Mouse (Mus musculus): ENCODE measurements around the gene Gse1.
A peak's percentile ranks its signal among the peaks of the same experiment; 100 is the strongest.

Gse1 gene

DNA sequence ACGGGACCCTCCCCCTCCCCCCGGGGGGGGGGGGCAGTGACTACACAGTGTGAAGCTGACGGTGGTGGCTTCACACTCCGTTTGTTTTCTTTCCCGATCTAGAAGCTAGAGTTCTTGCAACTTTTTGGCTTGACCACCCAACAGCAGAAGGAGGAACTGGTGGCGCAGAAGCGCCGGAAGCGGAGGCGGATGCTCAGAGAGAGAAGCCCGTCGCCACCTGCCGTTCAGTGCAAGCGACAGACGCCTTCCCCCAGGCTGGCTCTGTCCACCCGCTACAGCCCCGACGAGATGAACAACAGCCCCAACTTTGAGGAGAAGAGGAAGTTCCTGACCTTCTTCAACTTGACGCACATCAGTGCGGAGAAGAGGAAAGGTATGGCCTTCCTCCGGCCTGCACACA, 344.3 kb downstream of the Gse1 start:
- DNase-seq (ENCODE audit: low spot score in 2 of 2), result peak; percentile 81 to 83

DNA sequence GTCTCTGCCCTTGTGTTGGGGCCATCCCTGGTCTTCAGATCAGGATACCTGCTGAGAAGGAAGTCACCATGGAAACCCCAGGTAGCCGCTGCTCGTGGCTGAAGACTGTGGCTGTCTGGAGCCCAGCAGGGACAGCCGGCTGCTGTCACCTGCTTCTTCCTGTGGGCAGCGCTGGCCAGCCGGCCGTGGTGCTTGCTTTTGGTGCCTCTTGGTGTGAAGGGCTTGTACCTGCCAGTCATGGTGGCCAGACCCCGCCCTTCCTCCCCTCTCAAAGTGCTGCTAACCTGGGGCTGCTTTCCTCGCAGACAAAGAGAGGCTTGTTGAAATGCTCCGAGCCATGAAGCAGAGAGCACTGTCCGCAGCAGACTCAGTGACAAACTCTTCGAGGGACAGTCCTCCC, 345.6 kb downstream of the Gse1 start:
- no peak for DNase-seq (ENCODE audit: low spot score in 2 of 2)

DNA sequence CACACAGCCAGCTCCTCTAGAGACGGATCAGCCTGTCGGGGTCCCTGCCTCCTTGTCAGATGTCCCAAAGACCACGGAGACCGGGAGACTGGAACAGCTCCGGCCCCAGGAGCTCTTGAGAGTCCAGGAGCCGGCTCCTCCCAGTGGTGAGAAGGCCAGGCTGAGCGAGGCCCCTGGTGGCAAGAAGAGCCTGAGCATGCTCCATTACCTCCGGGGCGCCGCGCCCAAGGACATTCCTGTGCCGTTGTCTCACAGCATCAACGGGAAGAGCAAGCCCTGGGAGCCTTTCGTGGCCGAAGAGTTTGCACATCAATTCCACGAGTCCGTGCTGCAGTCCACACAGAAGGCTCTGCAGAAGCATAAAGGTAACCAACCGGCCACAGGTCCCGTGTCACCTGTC, 346.7 kb downstream of the Gse1 start:
- no peak for DNase-seq (ENCODE audit: low spot score in 2 of 2)

DNA sequence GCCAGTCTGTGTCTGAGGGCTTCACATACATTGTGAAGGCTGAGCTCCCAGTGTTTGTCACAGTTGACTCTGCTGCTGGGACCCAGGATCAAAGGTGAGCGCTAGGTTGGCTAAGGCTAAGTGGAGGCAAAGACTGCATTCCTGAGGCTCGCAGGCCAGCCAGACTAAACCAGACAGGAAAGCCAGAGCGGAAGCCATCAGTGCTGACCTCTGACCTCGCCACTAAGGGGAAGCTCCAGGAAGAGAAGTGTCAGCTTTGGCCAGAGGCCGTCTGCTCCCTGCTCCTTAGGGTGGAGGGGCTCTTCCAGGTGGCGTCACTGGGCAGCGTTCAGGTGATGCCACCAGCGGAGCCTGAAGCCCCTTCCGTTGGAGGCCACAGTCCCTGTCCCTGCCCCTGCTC, 347.5 kb downstream of the Gse1 start:
- peak in 1 of 2 experiments; percentile 51 for DNase-seq (ENCODE audit: low spot score in 2 of 2)

DNA sequence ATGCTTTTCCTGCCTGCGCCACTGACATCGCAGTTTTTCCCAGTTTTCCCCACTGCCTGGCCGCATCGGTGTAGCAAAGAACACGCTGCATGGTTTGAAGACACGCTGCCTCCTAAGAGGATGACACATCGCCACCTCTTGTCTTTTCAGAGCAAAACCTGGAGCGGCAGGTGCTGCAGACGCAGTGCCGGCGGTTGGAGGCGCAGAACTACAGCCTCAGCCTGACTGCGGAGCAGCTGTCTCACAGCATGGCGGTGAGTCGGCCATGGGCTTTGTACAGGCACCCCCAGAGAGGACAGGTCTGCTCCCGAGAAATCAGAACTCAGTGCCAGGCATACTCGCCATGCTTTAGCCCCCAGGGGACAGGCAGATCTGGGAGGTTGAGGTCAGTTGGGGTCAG, 349.6 kb downstream of the Gse1 start:
- DNase-seq (ENCODE audit: low spot score in 2 of 2), result no peak

DNA sequence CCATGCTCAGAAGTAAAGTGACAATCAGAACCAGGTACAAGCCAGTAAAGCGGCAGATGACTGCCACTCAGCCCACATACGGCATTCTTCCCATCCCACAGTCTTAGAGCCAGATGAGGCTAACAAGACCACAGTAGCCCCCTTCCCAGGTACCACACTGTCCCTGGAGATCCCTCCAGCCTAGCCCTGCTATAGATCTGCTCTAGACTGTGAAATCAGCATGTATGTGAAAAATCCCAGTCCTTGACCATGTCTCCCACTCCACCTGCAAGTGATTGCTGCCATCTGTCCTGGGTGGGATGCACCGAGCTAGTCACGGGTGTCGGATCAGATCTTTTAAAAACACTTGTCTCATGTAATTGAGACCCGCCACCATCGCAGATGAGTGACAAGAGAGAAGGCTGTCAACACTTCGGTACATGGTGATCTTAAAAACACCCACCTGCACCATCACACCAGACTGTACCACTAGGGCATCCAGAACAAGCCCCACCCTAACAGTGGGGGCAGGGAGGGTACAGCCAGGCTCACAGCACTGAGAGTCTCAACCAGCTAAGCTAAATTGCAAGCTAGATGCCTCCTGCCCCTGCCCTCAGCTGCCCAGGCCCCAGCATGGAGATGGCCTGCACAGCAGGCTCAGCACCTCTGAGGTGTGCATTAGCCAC, 352.2 kb downstream of the Gse1 start:
- no peak for DNase-seq (ENCODE audit: low spot score in 2 of 2)

DNA sequence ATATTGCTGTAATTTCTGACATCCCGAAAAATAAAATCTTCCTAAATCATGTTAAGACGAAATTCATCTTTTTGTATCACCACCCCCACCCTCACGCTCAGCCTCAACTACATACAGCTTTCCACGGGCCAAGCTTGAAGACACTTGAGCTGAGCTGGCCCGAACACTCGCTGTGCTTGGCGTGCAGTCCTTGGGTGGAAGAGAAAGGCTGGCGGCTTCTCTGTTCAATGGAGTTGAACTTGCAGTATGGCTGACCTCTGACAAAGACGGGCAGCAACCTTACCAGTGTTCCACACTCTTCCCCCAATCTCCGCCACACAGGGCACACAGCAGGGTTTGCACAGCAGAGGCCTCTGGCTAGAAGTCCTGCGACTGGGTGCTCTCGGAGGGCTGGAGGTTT, 353.1 kb downstream of the Gse1 start:
- no peak for DNase-seq (ENCODE audit: low spot score in 2 of 2)

DNA sequence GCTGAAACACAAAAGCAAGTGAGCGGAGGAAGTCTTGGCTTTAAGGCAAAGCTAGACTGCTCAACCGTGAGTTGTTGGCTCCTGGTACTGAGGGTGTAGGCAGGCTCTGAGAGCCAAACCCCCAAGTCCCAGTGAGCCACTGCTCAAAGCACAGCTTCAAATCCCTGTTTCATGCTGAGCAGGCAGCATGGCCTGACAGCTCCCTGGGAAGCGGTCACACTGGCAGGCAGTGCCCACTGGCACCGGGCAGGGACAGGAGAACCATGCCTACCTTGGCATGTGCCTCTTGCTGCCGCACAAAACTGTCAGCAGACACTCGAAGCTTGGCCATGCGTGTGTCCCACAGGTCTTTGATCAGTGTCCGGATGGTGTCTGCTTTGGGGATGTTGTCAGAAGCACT, 353.6 kb downstream of the Gse1 start:
- DNase-seq (ENCODE audit: low spot score in 2 of 2), result no peak

DNA sequence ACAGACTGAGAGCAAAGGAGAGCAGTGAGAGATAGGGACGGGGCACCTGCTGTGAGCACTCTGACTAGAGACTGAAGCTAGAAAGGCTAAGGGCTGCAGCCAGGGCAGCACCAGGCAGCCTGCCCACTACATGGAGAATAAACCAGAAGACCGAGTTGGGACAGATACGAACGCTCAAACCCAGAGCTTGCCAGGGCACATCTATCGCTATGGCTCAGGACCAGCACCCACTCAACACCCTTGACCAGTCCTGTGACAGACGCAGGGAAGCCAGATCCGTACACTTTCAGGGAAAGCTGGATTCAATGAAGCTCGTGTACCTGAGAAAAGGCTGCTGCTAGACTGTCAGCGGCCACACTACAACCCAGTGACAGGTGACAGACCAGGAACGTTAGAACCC, 357.3 kb downstream of the Gse1 start:
- DNase-seq (ENCODE audit: low spot score in 2 of 2), result no peak

DNA sequence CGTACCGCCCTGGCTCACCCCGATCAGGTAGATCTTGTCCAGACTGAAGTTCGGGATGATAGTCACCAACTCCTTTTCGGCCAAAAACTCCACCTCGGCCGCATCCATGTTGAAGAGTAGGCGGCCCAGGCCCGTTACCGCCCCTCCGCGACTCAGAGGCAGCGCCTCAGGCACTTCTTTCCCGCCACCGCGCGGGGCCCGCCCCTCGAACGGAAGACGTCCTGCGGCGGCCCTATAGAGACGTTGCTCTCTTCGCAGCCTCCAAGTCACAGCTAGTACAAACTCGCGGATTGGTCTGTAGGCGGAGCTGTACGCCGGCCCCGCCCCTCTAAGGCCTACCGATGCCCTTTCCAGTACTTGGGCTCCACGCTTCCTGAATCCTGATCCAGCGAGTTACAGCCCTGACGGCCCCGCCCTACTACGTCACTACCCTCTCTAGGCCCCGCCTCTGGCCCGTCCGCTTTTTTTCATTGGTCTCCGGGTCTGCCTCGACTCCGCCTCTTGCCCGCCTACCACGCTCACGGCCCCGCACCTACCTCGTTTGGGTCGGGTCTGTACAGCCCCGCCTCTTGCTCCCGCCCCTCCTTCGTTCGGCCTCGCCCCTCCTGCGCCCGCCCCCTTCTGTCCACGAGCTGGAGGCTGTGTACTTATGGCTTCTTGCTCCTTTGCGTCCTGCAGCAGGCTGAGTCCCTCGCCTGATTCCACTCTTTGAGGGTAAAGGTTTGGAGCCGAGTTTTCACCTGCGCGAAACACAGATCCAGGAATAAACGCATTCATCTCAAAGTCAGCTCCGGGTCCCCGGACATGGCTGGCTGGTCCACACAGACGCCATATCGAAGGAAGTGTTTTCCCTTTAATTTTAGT, 360.9 kb downstream of the Gse1 start, which contains the start of gene Gins2:
Gene Gins2 (minus strand): TSS at position 397 of the 864 bp plus-strand sequence.
- DNase-seq (ENCODE audit: low spot score in 2 of 2), result peak; percentile 99 to 100

DNA sequence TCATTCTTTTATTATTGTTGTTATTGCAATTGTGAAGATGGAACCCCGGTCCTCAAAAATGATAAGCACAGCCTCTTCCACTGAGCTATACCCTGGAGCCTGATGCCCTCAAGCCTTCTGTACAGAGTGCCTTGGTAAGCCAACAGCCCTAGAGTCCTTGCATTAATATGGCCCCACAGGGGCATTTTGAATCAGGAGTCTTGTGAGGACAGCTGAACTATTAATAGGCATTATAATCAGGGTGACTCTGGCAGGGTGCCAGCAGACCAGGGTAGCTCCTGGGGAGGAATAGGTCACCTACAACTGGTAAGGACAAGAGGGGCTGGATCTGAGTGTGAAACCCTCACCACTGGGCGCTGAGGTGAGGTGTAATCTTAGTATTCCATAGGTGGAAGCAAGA, 361.7 kb downstream of the Gse1 start:
- DNase-seq (ENCODE audit: low spot score in 2 of 2), result peak; percentile 63 to 65

DNA sequence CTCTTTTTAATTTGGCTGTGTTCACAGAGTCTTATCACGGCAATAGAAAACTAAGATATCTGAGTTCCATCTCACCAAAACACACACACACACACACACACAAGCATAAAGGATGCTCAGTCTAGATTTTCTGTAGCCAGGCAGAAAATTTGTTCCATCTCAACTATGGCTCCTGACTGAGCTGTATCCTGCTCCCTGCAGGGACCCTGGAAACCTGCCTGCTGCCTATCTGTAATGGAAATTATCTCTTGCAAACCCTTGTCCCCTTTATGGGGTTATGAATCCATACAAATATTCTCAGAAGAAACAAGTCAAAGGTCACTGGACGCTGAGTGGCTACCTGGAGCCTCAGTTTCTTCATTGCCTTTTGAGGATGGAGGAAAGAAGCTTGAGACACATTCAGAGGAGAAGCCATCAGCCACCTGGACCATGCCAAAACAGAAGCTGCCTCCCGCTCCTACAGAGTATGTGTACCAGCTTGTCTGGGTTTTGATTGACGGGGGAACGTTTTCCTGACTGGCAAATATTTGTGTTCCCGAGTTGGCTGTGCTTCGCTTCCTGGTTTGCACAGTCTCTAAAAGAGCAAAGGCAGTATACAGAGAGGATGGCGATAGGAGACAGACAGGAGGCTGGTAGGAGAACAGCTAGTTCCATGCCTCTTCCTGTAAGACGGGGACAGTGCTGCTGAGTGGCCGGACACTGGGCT, 363.5 kb downstream of the Gse1 start:
- no peak for DNase-seq (ENCODE audit: low spot score in 2 of 2)

DNA sequence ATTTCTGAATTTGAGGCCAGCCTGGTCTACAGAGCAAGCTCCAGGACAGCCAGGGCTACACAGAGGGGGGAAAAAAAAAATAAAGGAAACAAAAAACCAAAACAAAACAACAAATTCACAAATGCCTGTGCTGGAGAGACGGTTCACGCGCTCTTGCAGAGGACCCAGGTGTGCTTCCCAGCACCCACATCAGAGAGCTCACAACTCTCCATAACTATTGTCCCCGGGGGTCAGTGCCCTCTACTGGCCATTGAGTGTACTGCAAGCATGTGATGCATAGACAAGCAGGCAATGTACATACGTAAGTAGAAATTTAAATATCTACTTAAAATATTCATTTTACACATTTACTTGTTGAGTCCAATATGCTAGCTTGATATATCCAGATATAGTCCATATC, 366.3 kb downstream of the Gse1 start:
- no peak for DNase-seq (ENCODE audit: low spot score in 2 of 2)

DNA sequence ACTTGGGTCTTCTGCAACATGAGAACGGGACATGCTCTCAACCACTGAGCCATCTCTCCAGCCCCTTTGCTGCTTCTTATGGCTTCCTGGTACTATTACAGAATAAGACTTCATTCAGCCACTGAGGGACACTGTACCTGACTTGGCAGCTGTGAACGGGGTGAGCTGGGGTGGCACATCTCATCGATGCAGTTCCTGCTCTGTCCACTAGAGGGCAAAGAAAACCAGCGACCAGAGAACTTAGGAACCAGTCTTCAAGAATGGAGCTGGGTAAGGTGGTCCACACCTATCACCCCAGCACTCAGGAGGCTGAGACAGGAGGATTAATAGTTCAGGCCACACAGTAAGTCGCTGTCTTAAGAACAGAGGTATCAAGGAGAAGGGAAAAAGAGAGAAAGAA, 367.7 kb downstream of the Gse1 start:
- peak in 1 of 2 experiments; percentile 69 for DNase-seq (ENCODE audit: low spot score in 2 of 2)

DNA sequence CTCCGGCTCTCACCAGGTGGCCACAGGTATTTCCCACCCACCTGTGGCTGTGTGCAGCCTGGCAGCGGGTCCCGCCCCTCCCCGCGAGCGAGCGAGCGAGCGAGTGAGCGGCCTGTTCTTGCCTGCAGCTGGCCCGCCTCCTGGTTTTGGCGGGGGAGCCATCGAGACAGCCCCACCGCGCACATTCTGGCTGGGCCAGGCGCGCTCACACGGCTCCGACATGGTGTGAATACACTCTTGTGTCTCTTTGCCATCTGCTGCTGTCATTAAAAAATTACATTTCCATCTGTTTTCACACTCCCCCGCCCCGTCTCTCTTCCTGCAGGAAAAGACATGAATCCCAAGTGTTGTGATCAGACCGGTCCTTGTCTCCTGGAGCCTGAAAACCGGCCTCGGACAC, 370.3 kb downstream of the Gse1 start:
- peak; percentile 90 to 94 for DNase-seq (ENCODE audit: low spot score in 2 of 2)

DNA sequence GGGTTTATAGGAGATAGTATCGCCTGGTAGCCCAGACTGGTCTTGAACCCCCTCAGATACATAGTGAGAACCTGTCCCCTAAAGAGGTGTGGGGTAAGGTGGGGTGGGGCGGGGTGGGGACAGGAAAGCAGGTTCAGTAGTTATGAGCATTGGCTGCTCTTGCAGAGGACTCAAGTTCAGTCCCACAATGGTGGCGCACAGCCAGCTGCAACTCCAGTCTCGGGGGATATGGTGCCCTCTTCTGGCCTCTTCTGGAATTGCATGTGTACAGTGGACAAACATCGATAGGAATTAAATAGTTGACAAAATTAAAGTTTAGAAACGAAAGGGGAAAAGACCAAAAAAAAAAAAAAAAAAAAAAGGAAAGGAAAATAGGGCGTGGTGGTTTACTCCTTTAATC, 371.2 kb downstream of the Gse1 start:
- peak; percentile 81 to 83 for DNase-seq (ENCODE audit: low spot score in 2 of 2)

DNA sequence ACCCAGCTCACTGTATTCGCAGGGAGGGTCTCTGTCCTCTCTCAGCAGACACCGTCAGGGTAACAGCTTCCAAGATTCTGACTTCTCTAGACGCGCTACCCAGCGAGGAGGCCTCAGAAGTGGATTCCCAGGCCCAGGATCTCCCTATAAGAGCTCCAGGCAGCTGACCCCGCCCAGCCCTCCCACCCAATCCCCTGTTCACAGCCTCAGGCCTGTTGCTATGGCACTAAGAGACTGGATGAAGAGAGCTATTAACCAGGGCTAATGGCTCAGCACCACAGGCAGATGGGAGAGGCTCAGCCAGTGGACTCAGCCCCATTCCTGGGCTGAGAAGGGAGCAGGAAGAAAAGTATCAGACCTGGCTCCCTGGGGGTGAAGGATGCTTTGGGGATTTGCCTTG, 374.4 kb downstream of the Gse1 start:
- no peak for DNase-seq (ENCODE audit: low spot score in 2 of 2)

DNA sequence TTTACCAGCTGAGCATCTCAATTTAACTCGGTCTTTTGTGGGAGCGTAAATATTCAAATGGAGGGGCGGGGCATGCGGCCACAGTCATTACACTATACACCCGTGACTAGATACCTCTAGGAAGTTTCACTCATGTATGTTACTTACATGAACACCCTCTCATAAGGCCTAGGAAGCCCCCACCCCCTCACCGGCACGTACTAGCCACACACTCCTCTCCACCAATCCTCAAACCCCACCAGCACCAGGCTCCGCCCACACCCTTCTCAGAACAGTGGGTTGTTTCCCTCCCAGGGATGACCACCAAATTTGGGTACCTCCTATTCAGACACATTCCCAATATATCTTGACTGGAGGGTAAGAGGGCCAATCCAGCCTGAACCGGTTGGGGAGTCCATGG, 379.2 kb downstream of the Gse1 start:
- DNase-seq (ENCODE audit: low spot score in 2 of 2), result no peak

DNA sequence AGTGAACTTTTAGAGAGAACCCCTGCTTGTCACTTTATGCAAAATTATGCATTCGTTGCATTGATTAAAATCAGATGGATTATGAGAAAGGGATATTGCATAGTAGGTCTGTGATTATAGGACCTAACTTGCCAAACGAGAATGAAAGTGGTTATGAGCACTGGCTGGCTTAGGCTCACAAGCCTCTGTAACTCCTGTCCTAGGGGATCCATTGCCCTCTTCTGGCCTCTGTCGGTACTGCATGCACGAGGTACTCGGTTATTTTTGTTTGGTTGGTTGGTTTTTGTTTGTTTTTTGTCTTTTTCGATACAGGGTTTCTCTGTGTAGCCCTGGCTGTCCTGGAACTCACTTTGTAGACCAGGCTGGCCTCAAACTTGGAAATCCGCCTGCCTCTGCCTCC, 379.6 kb downstream of the Gse1 start:
- peak; percentile 77 to 85 for DNase-seq (ENCODE audit: low spot score in 2 of 2)

DNA sequence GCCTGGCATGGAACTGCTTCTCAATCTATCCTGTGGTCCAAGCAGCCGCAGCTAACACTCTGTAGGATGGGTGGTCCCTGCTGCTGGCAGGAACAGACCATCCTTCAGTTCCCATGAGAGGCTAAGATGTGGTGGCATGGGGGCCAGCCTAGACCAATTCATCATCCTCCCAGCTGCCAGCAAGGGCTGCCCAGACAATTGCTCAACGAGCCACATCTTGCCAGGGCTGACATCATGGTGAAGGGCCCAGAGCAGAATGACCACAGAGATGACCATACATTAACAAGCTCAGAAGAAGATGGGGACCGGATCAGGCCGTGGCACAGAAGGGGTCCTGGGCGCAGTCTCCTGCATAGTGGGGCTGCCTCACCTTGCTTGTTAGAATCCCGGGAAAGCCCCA, 382.6 kb downstream of the Gse1 start:
- no peak for DNase-seq (ENCODE audit: low spot score in 2 of 2)

DNA sequence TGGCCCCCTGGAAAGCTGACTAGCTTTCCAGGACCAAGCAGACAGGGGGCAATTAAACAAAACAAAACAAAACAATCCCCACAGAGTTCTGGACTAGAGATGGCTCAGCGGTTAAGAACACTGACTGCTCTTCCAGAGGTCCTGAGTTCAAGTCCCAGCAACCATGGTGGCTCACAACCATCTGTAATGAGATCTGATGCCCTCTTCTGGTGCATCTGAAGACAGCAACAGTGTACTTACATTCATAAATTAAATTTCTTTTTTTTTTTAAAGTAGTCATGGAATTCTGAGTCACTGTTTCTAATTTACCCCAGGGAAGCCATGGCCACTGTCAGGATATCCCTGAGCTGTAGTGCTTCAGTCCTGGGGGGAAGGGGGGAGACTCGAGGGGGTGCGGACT, 386.2 kb downstream of the Gse1 start:
- no peak for DNase-seq (ENCODE audit: low spot score in 2 of 2)

All from right cerebral cortex, postnatal 10 days (tissue).